Mouse (Mus musculus) MEL (cell line): ENCODE results near the gene Pin1. TPM values are rescaled to one million over a fixed set of nuclear protein-coding genes. Genes with fewer than 3 reads are reported as not detected.

ENCODE experiments used
- DNase-seq: peaks from one replicate; pipeline ENCODE4 v3.0.0; 2011; ENCODE audit warnings: low read depth, low spot score
- H3K27ac ChIP-seq: 2 replicates; pipeline ENCODE4 v1.5.1; 2012; ENCODE audit warnings: low read depth, mild to moderate bottlenecking, control low read depth, low read length, moderate library complexity; ENCODE audit not compliant: control insufficient read depth
- H3K27me3 ChIP-seq, 2 experiments: fragments of 150-350 bp in 1 of 2; sonication (generic) in 1 of 2; 2 replicates each; pipeline ENCODE4 v1.6.1; 2012; ENCODE audit warnings: low read length in 2 of 2, mild to moderate bottlenecking in 2 of 2, improper control_type of control experiment in 1 of 2, moderate library complexity in 1 of 2; ENCODE audit not compliant: insufficient read depth in 2 of 2, control insufficient read depth in 1 of 2
- H3K36me3 ChIP-seq, 2 experiments: 2 replicates each; pipeline ENCODE4 v1.6.1; 2012 to 2014; ENCODE audit warnings: low read length in 2 of 2, improper control_type of control experiment in 1 of 2, inconsistent platforms in 1 of 2, mild to moderate bottlenecking in 1 of 2; ENCODE audit not compliant: insufficient read depth in 2 of 2, control insufficient read depth in 1 of 2
- H3K4me1 ChIP-seq, 2 experiments: fragments of 150-350 bp in 1 of 2; sonication (generic) in 1 of 2; 2 replicates each; pipeline ENCODE4 v1.6.1; 2012; ENCODE audit warnings: low read length in 2 of 2, improper control_type of control experiment in 1 of 2, mild to moderate bottlenecking in 1 of 2; ENCODE audit not compliant: insufficient read depth in 2 of 2, control insufficient read depth in 1 of 2
- H3K4me3 ChIP-seq, 2 experiments: fragments of 150-350 bp in 1 of 2; sonication (generic) in 1 of 2; 2 replicates each; pipeline ENCODE4 v1.5.1; 2012; ENCODE audit warnings: low read depth in 2 of 2, low read length in 2 of 2, mild to moderate bottlenecking in 2 of 2, moderate library complexity in 2 of 2, control low read depth in 1 of 2, improper control_type of control experiment in 1 of 2; ENCODE audit not compliant: control insufficient read depth in 1 of 2, insufficient read depth in 1 of 2
- H3K79me2 ChIP-seq: 2 replicates; pipeline ENCODE4 v1.6.1; 2012; ENCODE audit warnings: mild to moderate bottlenecking, low read length, moderate library complexity; ENCODE audit not compliant: control insufficient read depth, poor library complexity, insufficient read depth
- H3K9ac ChIP-seq: 2 replicates; pipeline ENCODE4 v1.6.1; 2012; ENCODE audit warnings: low read depth, mild to moderate bottlenecking, control low read depth, low read length, moderate library complexity; ENCODE audit not compliant: control insufficient read depth, poor library complexity, severe bottlenecking
- H3K9me3 ChIP-seq: fragments of 150-350 bp; sonication (generic); replicated peaks from 2 replicates; pipeline ENCODE4 v1.6.1; 2012; ENCODE audit warnings: mild to moderate bottlenecking, low read length, improper control_type of control experiment, moderate library complexity; ENCODE audit not compliant: insufficient read depth
- BHLHE40 ChIP-seq: IDR thresholded peaks from 2 replicates; pipeline ENCODE4 v1.6.1; 2012; ENCODE audit warnings: low read depth, mild to moderate bottlenecking, inconsistent platforms, low read length, improper control_type of control experiment, borderline replicate concordance
- CHD1 ChIP-seq: IDR thresholded peaks from 2 replicates; pipeline ENCODE4 v1.6.1; 2012; ENCODE audit warnings: low read depth, mild to moderate bottlenecking, inconsistent platforms, low read length, improper control_type of control experiment
- CHD2 ChIP-seq: IDR thresholded peaks from 2 replicates; pipeline ENCODE4 v1.6.1; 2011; ENCODE audit warnings: low read length, improper control_type of control experiment
- CTCF ChIP-seq, 3 experiments: IDR thresholded peaks in 2 of 3; conservative IDR thresholded peaks in 1 of 3; 2 replicates each; pipeline ENCODE4 v1.5.1; 2011 to 2012; ENCODE audit warnings: low read length in 3 of 3, low read depth in 2 of 3, mild to moderate bottlenecking in 2 of 3, improper control_type of control experiment in 1 of 3, inconsistent platforms in 1 of 3, mixed read lengths in 1 of 3, moderate library complexity in 1 of 3; ENCODE audit not compliant: control insufficient read depth in 1 of 3, insufficient read depth in 1 of 3, poor library complexity in 1 of 3, severe bottlenecking in 1 of 3
- ETS1 ChIP-seq: IDR thresholded peaks from 2 replicates; pipeline ENCODE4 v1.6.1; 2012; ENCODE audit warnings: low read depth, mild to moderate bottlenecking, inconsistent platforms, low read length, improper control_type of control experiment, moderate library complexity
- GABPA ChIP-seq: IDR thresholded peaks from 2 replicates; pipeline ENCODE4 v1.6.1; 2012; ENCODE audit warnings: low read depth, mild to moderate bottlenecking, inconsistent platforms, low read length, improper control_type of control experiment, moderate library complexity
- JUND ChIP-seq: IDR thresholded peaks from 2 replicates; pipeline ENCODE4 v1.6.1; 2011; ENCODE audit warnings: low read depth, mild to moderate bottlenecking, improper control_type of control experiment, low read length
- MAZ ChIP-seq: IDR thresholded peaks from 2 replicates; pipeline ENCODE4 v1.6.1; 2012; ENCODE audit warnings: low read depth, mild to moderate bottlenecking, inconsistent platforms, low read length, improper control_type of control experiment
- MEF2A ChIP-seq: IDR thresholded peaks from 2 replicates; pipeline ENCODE4 v1.6.1; 2014; ENCODE audit warnings: low read depth, mild to moderate bottlenecking, inconsistent platforms, low read length, improper control_type of control experiment; ENCODE audit not compliant: poor library complexity, insufficient replicate concordance, severe bottlenecking; ENCODE audit errors: extremely low read depth
- MXI1 ChIP-seq: IDR thresholded peaks from 2 replicates; pipeline ENCODE4 v1.6.1; 2011; ENCODE audit warnings: mild to moderate bottlenecking, low read depth, low read length, improper control_type of control experiment
- MYB ChIP-seq: IDR thresholded peaks from 2 replicates; pipeline ENCODE4 v1.6.1; 2011; ENCODE audit warnings: mild to moderate bottlenecking, low read depth, low read length, improper control_type of control experiment
- MYC ChIP-seq: IDR thresholded peaks from 2 replicates; pipeline ENCODE4 v1.6.1; 2011; ENCODE audit warnings: low read depth, mild to moderate bottlenecking, low read length, improper control_type of control experiment, moderate library complexity
- POLR2A ChIP-seq, 2 experiments: IDR thresholded peaks; 2 replicates each; pipeline ENCODE4 v1.6.1; 2011 to 2012; ENCODE audit warnings: low read length in 2 of 2, mild to moderate bottlenecking in 2 of 2, control low read depth in 1 of 2, improper control_type of control experiment in 1 of 2, low read depth in 1 of 2, moderate library complexity in 1 of 2; ENCODE audit not compliant: control insufficient read depth in 1 of 2, insufficient read depth in 1 of 2, poor library complexity in 1 of 2
- RAD21 ChIP-seq: IDR thresholded peaks from 2 replicates; pipeline ENCODE4 v1.6.1; 2011; ENCODE audit warnings: mild to moderate bottlenecking, low read depth, low read length, improper control_type of control experiment
- RCOR1 ChIP-seq: IDR thresholded peaks from 2 replicates; pipeline ENCODE4 v1.6.1; 2012; ENCODE audit warnings: low read depth, mild to moderate bottlenecking, inconsistent platforms, low read length, improper control_type of control experiment
- SIN3A ChIP-seq: IDR thresholded peaks from 2 replicates; pipeline ENCODE4 v1.6.1; 2012; ENCODE audit warnings: low read length, improper control_type of control experiment, inconsistent platforms
- SMC3 ChIP-seq: IDR thresholded peaks from 2 replicates; pipeline ENCODE4 v1.6.1; 2011; ENCODE audit warnings: low read depth, low read length, improper control_type of control experiment
- TCF12 ChIP-seq: IDR thresholded peaks from 2 replicates; pipeline ENCODE4 v1.6.1; 2014; ENCODE audit warnings: low read depth, mild to moderate bottlenecking, inconsistent platforms, low read length, improper control_type of control experiment, moderate library complexity
- UBTF ChIP-seq: IDR thresholded peaks from 2 replicates; pipeline ENCODE4 v1.6.1; 2012; ENCODE audit warnings: low read depth, mild to moderate bottlenecking, inconsistent platforms, low read length, improper control_type of control experiment, moderate library complexity, borderline replicate concordance; ENCODE audit not compliant: insufficient read depth
- USF2 ChIP-seq, 2 experiments: IDR thresholded peaks; 2 replicates each; pipeline ENCODE4 v1.6.1; 2011 to 2012; ENCODE audit warnings: improper control_type of control experiment in 2 of 2, low read length in 2 of 2, borderline replicate concordance in 1 of 2, inconsistent platforms in 1 of 2, low read depth in 1 of 2, mild to moderate bottlenecking in 1 of 2; ENCODE audit not compliant: insufficient read depth in 1 of 2
- ZC3H11A ChIP-seq: IDR thresholded peaks from 2 replicates; pipeline ENCODE4 v1.6.1; 2012; ENCODE audit warnings: low read depth, mild to moderate bottlenecking, inconsistent platforms, low read length, improper control_type of control experiment
- polyA plus RNA-seq, 2 experiments: library from polyadenylated mRNA; stranded (reverse) in 1 of 2; unstranded in 1 of 2; fragments of >175 nt in 1 of 2; fragments of >200 nt in 1 of 2; gene quantifications; 2 replicates each; pipeline versions ENCODE4 v1.2.1 to v1.2.4; 2012; ENCODE audit warnings: low replicate concordance in 2 of 2, low read depth in 1 of 2; ENCODE audit not compliant: insufficient read length in 2 of 2, insufficient read depth in 1 of 2, missing spikeins in 1 of 2
- total RNA-seq: library from RNA; depleted of rRNA; stranded (reverse); fragments of 300-350 nt; gene quantifications from 2 replicates; pipeline ENCODE4 v1.2.3, GENCODE M21; 2012

Gene Pin1
- total and polyA plus RNA-seq, 3 experiments = 136 to 202 (median 201) TPM

- TF ChIP-seq MYC = peak; percentile 94
- no peak for TF ChIP-seq ZC3H11A
- no peak for TF ChIP-seq CTCF (IDR thresholded peaks at IDR 0.05 in 2 of 3, conservative IDR thresholded peaks at IDR 0.05 in 1 of 3; ENCODE audit: control insufficient read depth in 1 of 3, insufficient read depth in 1 of 3, low read depth in 2 of 3, low read length in 3 of 3, poor library complexity in 1 of 3, severe bottlenecking in 1 of 3)
- TF ChIP-seq RAD21 = no peak
- TF ChIP-seq MAZ = no peak
Measured at GRCm38 (mm10) chr9:20607100-20607974, 44.6 kb upstream of the Pin1 start (continued).

- TF ChIP-seq RCOR1 (0 out of 2 replicates have a peak, but pooled peaks have one; percentile 14), JUND (0 out of 2 replicates have a peak, but pooled peaks have one; percentile 41), MYB (no peak), CHD1 (no peak), BHLHE40 (no peak), CTCF (IDR thresholded peaks at IDR 0.05 in 2 of 3, conservative IDR thresholded peaks at IDR 0.05 in 1 of 3; ENCODE audit: control insufficient read depth in 1 of 3, insufficient read depth in 1 of 3, low read depth in 2 of 3, low read length in 3 of 3, poor library complexity in 1 of 3, severe bottlenecking in 1 of 3) (peak; percentile 39 to 51 (median 44); a peak in 5 of 6 replicates), CHD2 (no peak), SMC3 (peak; percentile 43), MXI1 (no peak), MAZ (no peak), ETS1 (no peak), UBTF (no peak), POLR2A (IDR thresholded peaks at IDR 0.05; ENCODE audit: control insufficient read depth in 1 of 2, insufficient read depth in 1 of 2, low read depth in 1 of 2, low read length in 2 of 2, poor library complexity in 1 of 2) (no peak), TCF12 (no peak), SIN3A (0 out of 2 replicates have a peak, but pooled peaks have one; percentile 17), MEF2A (no peak), RAD21 (peak; percentile 46), ZC3H11A (peak; percentile 18; the same call in 1 of the 2 replicates), USF2 (IDR thresholded peaks at IDR 0.05; ENCODE audit: borderline replicate concordance in 1 of 2, insufficient read depth in 1 of 2, low read depth in 1 of 2, low read length in 2 of 2) (no peak), GABPA (no peak)
- peaks cover 0 to 3% of the 10 kb centered on the region in 2 experiments; a peak in 2 of 4 replicates for H3K4me1 ChIP-seq
- peaks cover 0 to 11% of the 10 kb centered on the region in 2 experiments; a peak in 2 of 4 replicates for H3K36me3 ChIP-seq
- peaks cover 3% of the 10 kb centered on the region; the same call in 1 of the 2 replicates for H3K79me2 ChIP-seq
- no peak overlapping the region for H3K9ac ChIP-seq
- peak; percentile 52 for DNase-seq
- no peak overlapping the region for H3K27ac ChIP-seq
- no peaks in the 10 kb centered on the region for H3K27me3 ChIP-seq
- no peaks in the 10 kb centered on the region for H3K9me3 ChIP-seq
- H3K4me3 ChIP-seq = no peak overlapping the region
Measured at GRCm38 (mm10) chr9:20609831-20610464, 41.9 kb upstream of the Pin1 start.
